Mouse (Mus musculus): ENCODE results near the gene Olfr843. TPM values are rescaled to one million over a fixed set of nuclear protein-coding genes. Genes with fewer than 3 reads are reported as not detected.

Gene Olfr843
- not detected for polyA plus RNA-seq (2014; fragmentation: Illumina TruSeq; extraction: RNeasy Lipid Tissue Mini Kit (QIAGEN cat#74804); ENCODE audit: low read depth, low replicate concordance)

DNA sequence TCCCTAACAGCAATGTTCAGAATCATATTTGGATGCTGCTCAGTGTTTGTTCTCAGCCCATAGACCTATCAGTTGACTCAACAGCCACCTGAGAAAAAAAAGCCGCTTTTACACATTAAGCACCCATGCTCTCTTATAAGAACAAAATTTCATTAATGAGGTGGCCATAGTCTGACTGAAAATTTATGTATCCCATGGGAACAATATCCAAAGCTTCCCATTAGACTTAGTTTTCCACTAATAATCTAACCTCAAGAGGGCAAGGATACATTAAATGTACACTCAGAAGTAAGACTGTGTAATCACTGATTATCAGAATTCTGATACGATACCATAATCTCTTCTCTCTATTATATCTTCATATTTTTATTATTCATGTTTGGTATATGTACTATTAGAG, at the start of gene Olfr843:
TSS of gene Olfr843 (minus strand) at position 101 of the 400 bp plus-strand sequence.

Other genes with a start within 250 kb of the Olfr843 start
- gene Olfr835, start 219.3 kb downstream of the Olfr843 start, polyA plus RNA-seq (2014; fragmentation: Illumina TruSeq; extraction: RNeasy Lipid Tissue Mini Kit (QIAGEN cat#74804); ENCODE audit: low read depth, low replicate concordance) = not detected
- 0.09 TPM for gene Olfr836, start 131.6 kb downstream of the Olfr843 start, polyA plus RNA-seq (2014; fragmentation: Illumina TruSeq; extraction: RNeasy Lipid Tissue Mini Kit (QIAGEN cat#74804); ENCODE audit: low read depth, low replicate concordance)
- gene Olfr837, start 115.7 kb downstream of the Olfr843 start, polyA plus RNA-seq (2014; fragmentation: Illumina TruSeq; extraction: RNeasy Lipid Tissue Mini Kit (QIAGEN cat#74804); ENCODE audit: low read depth, low replicate concordance) = not detected
- gene Olfr839-ps1, start 74.7 kb downstream of the Olfr843 start, polyA plus RNA-seq (2014; fragmentation: Illumina TruSeq; extraction: RNeasy Lipid Tissue Mini Kit (QIAGEN cat#74804); ENCODE audit: low read depth, low replicate concordance) = not detected
- gene Olfr844, start 64.4 kb upstream of the Olfr843 start, polyA plus RNA-seq (2014; fragmentation: Illumina TruSeq; extraction: RNeasy Lipid Tissue Mini Kit (QIAGEN cat#74804); ENCODE audit: low read depth, low replicate concordance) = not detected
- gene Olfr845, start 84.5 kb upstream of the Olfr843 start, polyA plus RNA-seq (2014; fragmentation: Illumina TruSeq; extraction: RNeasy Lipid Tissue Mini Kit (QIAGEN cat#74804); ENCODE audit: low read depth, low replicate concordance) = not detected
- gene Olfr846, start 112.0 kb upstream of the Olfr843 start, polyA plus RNA-seq (2014; fragmentation: Illumina TruSeq; extraction: RNeasy Lipid Tissue Mini Kit (QIAGEN cat#74804); ENCODE audit: low read depth, low replicate concordance) = not detected
- not detected for gene Olfr847, start 126.7 kb upstream of the Olfr843 start, polyA plus RNA-seq (2014; fragmentation: Illumina TruSeq; extraction: RNeasy Lipid Tissue Mini Kit (QIAGEN cat#74804); ENCODE audit: low read depth, low replicate concordance)
- not detected for gene Olfr849, start 188.3 kb upstream of the Olfr843 start, polyA plus RNA-seq (2014; fragmentation: Illumina TruSeq; extraction: RNeasy Lipid Tissue Mini Kit (QIAGEN cat#74804); ENCODE audit: low read depth, low replicate concordance)
- not detected for gene Olfr850, start 226.3 kb upstream of the Olfr843 start, polyA plus RNA-seq (2014; fragmentation: Illumina TruSeq; extraction: RNeasy Lipid Tissue Mini Kit (QIAGEN cat#74804); ENCODE audit: low read depth, low replicate concordance)
- gene Olfr851, start 241.3 kb upstream of the Olfr843 start, polyA plus RNA-seq (2014; fragmentation: Illumina TruSeq; extraction: RNeasy Lipid Tissue Mini Kit (QIAGEN cat#74804); ENCODE audit: low read depth, low replicate concordance) = not detected

All from sigmoid colon, adult 10 weeks (tissue).